22 mouse cellular contexts compared by ENCODE assay signal in genomic region chr4:88369951-88370350, GRCm38 (mm10).
DNase-seq lines count a peak whose midpoint lies in the region; ATAC-seq and TF ChIP-seq lines count a peak whose summit lies in the region.
"Had no signal": no experiment of that assay in that cellular context is flagged by ENCODE, and none has a peak within 500 bp of the region (broad histone marks: within the 10 kb centered on the region; RNA-seq: fewer than 3 reads in every experiment).

No protein-coding gene starts in this region.

- no peaks in the 10 kb centered on the region for H3K9me3 ChIP-seq in hindbrain, embryonic 14.5 days (ENCODE audit: control insufficient read depth, low read length)
- H3K9me3 ChIP-seq in hindbrain, embryonic 11.5 days (ENCODE audit: control insufficient read depth, low read length), result no peaks in the 10 kb centered on the region
- H3K9me3 ChIP-seq in intestine, postnatal 0 days (ENCODE audit: control insufficient read depth), result no peaks in the 10 kb centered on the region
- H3K9me3 ChIP-seq: embryonic facial prominence, embryonic 15.5 days; forebrain, embryonic 10.5 days; heart, embryonic 13.5 days; hindbrain, embryonic 13.5 days; intestine, embryonic 15.5 days had no signal

- 93% methylated on average over 6 of the region's 6 CpGs for WGBS in hindbrain, embryonic 14.5 days
- 91% methylated on average over 6 of the region's 6 CpGs for WGBS in hindbrain, embryonic 11.5 days
- WGBS in intestine, postnatal 0 days, result 86% methylated on average over 6 of the region's 6 CpGs

- H3K4me3 ChIP-seq in hindbrain, embryonic 14.5 days (replicated peaks; ENCODE audit: low read length), result no peak overlapping the region
- H3K4me3 ChIP-seq in hindbrain, embryonic 11.5 days (ENCODE audit: low read depth, low read length), result no peak overlapping the region
- H3K4me3 ChIP-seq in intestine, postnatal 0 days (ENCODE audit: low read depth, low read length), result no peak overlapping the region
- H3K4me3 ChIP-seq: embryonic facial prominence, embryonic 15.5 days; erythroblast, embryonic 14.5 days; forebrain, embryonic 10.5 days; gastrocnemius, adult 2 months; heart, embryonic 13.5 days; hindbrain, embryonic 13.5 days; intestine, embryonic 15.5 days had no signal

- H3K9ac ChIP-seq in hindbrain, embryonic 14.5 days, result no peak overlapping the region
- no peak overlapping the region for H3K9ac ChIP-seq in hindbrain, embryonic 11.5 days (ENCODE audit: low read depth, low read length)
- H3K9ac ChIP-seq in intestine, postnatal 0 days (ENCODE audit: low read depth, low read length), result no peak overlapping the region
- H3K9ac ChIP-seq: embryonic facial prominence, embryonic 15.5 days; heart, embryonic 13.5 days; hindbrain, embryonic 13.5 days; intestine, embryonic 15.5 days had no signal

- 0 out of 2 replicates have a peak overlapping the region, but pooled peaks have one; percentile 18 for H3K27ac ChIP-seq in hindbrain, embryonic 14.5 days
- H3K27ac ChIP-seq in hindbrain, embryonic 11.5 days (ENCODE audit: low read depth, low read length), result no peak overlapping the region
- H3K27ac ChIP-seq in intestine, postnatal 0 days (ENCODE audit: low read depth, low read length), result no peak overlapping the region
- H3K27ac ChIP-seq: embryonic facial prominence, embryonic 15.5 days; forebrain, embryonic 10.5 days; gastrocnemius, adult 2 months; heart, embryonic 13.5 days; hindbrain, embryonic 13.5 days; intestine, embryonic 15.5 days had no signal

- peak; percentile 58 for DNase-seq in adrenal gland, adult 2 months
- no peak for DNase-seq in adrenal gland, postnatal 4 days (ENCODE audit: low spot score in 2 of 2)
- DNase-seq in hindbrain, embryonic 14.5 days (ENCODE audit: low spot score), result no peak
- DNase-seq in hindbrain, embryonic 11.5 days (ENCODE audit: low spot score), result no peak
- peak; percentile 16 for DNase-seq in 3T3-L1 (ENCODE audit: low read depth, low spot score)
- peak; percentile 46 to 54 for DNase-seq in adrenal gland, postnatal 36 days
- DNase-seq: cerebellum, adult 2 months; cerebellum, postnatal 10 days; embryo, embryonic 11 days; gastrocnemius, adult 2 months; gastrocnemius, postnatal 25 days; heart, postnatal 36 days; kidney, adult 9 months had no signal

- H3K4me2 ChIP-seq in hindbrain, embryonic 14.5 days (replicated peaks), result no peak overlapping the region
- H3K4me2 ChIP-seq in hindbrain, embryonic 11.5 days (replicated peaks; ENCODE audit: low read depth, low read length), result no peak overlapping the region
- H3K4me2 ChIP-seq in intestine, postnatal 0 days (replicated peaks; ENCODE audit: low read depth), result no peak overlapping the region
- H3K4me2 ChIP-seq: embryonic facial prominence, embryonic 15.5 days; heart, embryonic 13.5 days; hindbrain, embryonic 13.5 days; intestine, embryonic 15.5 days had no signal

- no peaks in the 10 kb centered on the region for H3K4me1 ChIP-seq in hindbrain, embryonic 14.5 days (replicated peaks; ENCODE audit: control insufficient read depth, insufficient read depth, low read length)
- no peaks in the 10 kb centered on the region for H3K4me1 ChIP-seq in hindbrain, embryonic 11.5 days (replicated peaks; ENCODE audit: control insufficient read depth, insufficient read depth, low read length)
- no peaks in the 10 kb centered on the region for H3K4me1 ChIP-seq in intestine, postnatal 0 days (replicated peaks; ENCODE audit: control insufficient read depth, insufficient read depth, low read length)
- H3K4me1 ChIP-seq: embryonic facial prominence, embryonic 15.5 days; heart, embryonic 13.5 days; intestine, embryonic 15.5 days had no signal

- H3K36me3 ChIP-seq in hindbrain, embryonic 14.5 days (replicated peaks; ENCODE audit: control insufficient read depth, insufficient read depth), result no peaks in the 10 kb centered on the region
- H3K36me3 ChIP-seq in hindbrain, embryonic 11.5 days (ENCODE audit: control insufficient read depth, insufficient read depth, low read length), result no peaks in the 10 kb centered on the region
- H3K36me3 ChIP-seq in intestine, postnatal 0 days (ENCODE audit: control insufficient read depth, insufficient read depth), result no peaks in the 10 kb centered on the region
- H3K36me3 ChIP-seq: embryonic facial prominence, embryonic 15.5 days; forebrain, embryonic 10.5 days; heart, embryonic 13.5 days; intestine, embryonic 15.5 days had no signal

- H3K27me3 ChIP-seq in hindbrain, embryonic 14.5 days (ENCODE audit: control insufficient read depth, insufficient read depth, low read length), result no peaks in the 10 kb centered on the region
- H3K27me3 ChIP-seq in hindbrain, embryonic 11.5 days (ENCODE audit: control insufficient read depth, insufficient read depth, low read length), result no peaks in the 10 kb centered on the region
- no peaks in the 10 kb centered on the region for H3K27me3 ChIP-seq in intestine, postnatal 0 days (replicated peaks; ENCODE audit: control insufficient read depth, insufficient read depth, low read length)
- H3K27me3 ChIP-seq: CH12.LX; embryonic facial prominence, embryonic 15.5 days; heart, embryonic 13.5 days; hindbrain, embryonic 13.5 days; intestine, embryonic 15.5 days had no signal

- ATAC-seq in hindbrain, embryonic 14.5 days (ENCODE audit: low FRiP score), result no peak
- no peak for ATAC-seq in hindbrain, embryonic 11.5 days (ENCODE audit: low FRiP score)
- no peak for ATAC-seq in intestine, postnatal 0 days
- ATAC-seq: forebrain, embryonic 14.5 days; intestine, embryonic 15.5 days had no signal

- TF ChIP-seq CTCF in intestine, postnatal 0 days (IDR thresholded peaks at IDR 0.05; ENCODE audit: low read depth), result no peak

Comparison
In these comparisons a context has a peak if more than half of its experiments do, and no peak if none do; other contexts are left out.
1. DNase-seq: peak in adrenal gland, adult 2 months (single experiment), 3T3-L1 (single experiment) and adrenal gland, postnatal 36 days (2 of 2); none in adrenal gland, postnatal 4 days (0 of 2), hindbrain, embryonic 14.5 days (single experiment) and hindbrain, embryonic 11.5 days (single experiment).